Mouse (Mus musculus) ES-E14 (cell line): ENCODE results near the gene Disc1.

Experiments
- CHD2 ChIP-seq: IDR thresholded peaks from 2 replicates; pipeline ENCODE4 v1.6.1; 2014; ENCODE audit warnings: mild to moderate bottlenecking, low read depth, low read length, inconsistent platforms
- HCFC1 ChIP-seq: IDR thresholded peaks from 2 replicates; pipeline ENCODE4 v1.6.1; 2012; ENCODE audit warnings: low read length, inconsistent platforms, borderline replicate concordance; ENCODE audit not compliant: insufficient read depth

GRCm38 (mm10) chr8:125165505-125166446 lies 111.8 kb downstream of the Disc1 start:
- TF ChIP-seq CHD2 (no peak), HCFC1 (no peak)
